Mouse (Mus musculus) kidney, embryonic 15.5 days (tissue): ENCODE data around the gene Comtd1. TPM values are rescaled to one million over a fixed set of nuclear protein-coding genes. Genes with fewer than 3 reads are reported as not detected.
A peak's percentile ranks its signal among the peaks of the same experiment; 100 is the strongest.

Source experiments
- ATAC-seq: fragments of 200-750 bp; cut with Nextera tagmentation; replicated peaks from 2 replicates; pipeline ENCODE4 v1.8.0; 2017; ENCODE audit warnings: moderate TSS enrichment; ENCODE audit not compliant: low FRiP score
- H3K27ac ChIP-seq: fragments of 300-500 bp; sonication (generic); 2 replicates; pipeline ENCODE4 v1.5.1; 2015; ENCODE audit warnings: mild to moderate bottlenecking, inconsistent platforms
- H3K27me3 ChIP-seq: fragments of 300-500 bp; sonication (generic); 2 replicates; pipeline ENCODE4 v1.6.1; 2015; ENCODE audit warnings: inconsistent platforms
- H3K36me3 ChIP-seq: fragments of 300-500 bp; sonication (generic); 2 replicates; pipeline ENCODE4 v1.6.1; 2015; ENCODE audit warnings: inconsistent platforms
- H3K4me1 ChIP-seq: fragments of 300-500 bp; sonication (generic); 2 replicates; pipeline ENCODE4 v1.6.1; 2015; ENCODE audit warnings: inconsistent platforms
- H3K4me2 ChIP-seq: fragments of 300-500 bp; sonication (generic); 2 replicates; pipeline ENCODE4 v1.6.1; 2015; ENCODE audit warnings: moderate library complexity, mild to moderate bottlenecking, inconsistent platforms
- H3K4me3 ChIP-seq: fragments of 300-500 bp; sonication (generic); replicated peaks from 2 replicates; pipeline ENCODE4 v1.5.1; 2015; ENCODE audit warnings: mild to moderate bottlenecking, inconsistent platforms
- H3K9ac ChIP-seq: fragments of 300-500 bp; sonication (generic); 2 replicates; pipeline ENCODE4 v1.6.1; 2015; ENCODE audit warnings: mild to moderate bottlenecking, inconsistent platforms
- H3K9me3 ChIP-seq: fragments of 300-500 bp; sonication (generic); replicated peaks from 2 replicates; pipeline ENCODE4 v1.6.1; 2016; ENCODE audit warnings: inconsistent platforms
- WGBS: fragments of 180-500 bp; shearing (Covaris S2); methylation state at CpG from one replicate; pipeline ENCODE4 v1.1.7; 2015; ENCODE audit warnings: mixed read lengths; 5-methylcytosine and 5-hydroxymethylcytosine counted together
- polyA plus RNA-seq: library from polyadenylated mRNA; unstranded; fragments of >200 nt; fragmentation: Nextera tagmentation; extraction: Ambion mirVana; gene quantifications from 2 replicates; pipeline ENCODE4 v1.2.1, GENCODE M21; 2015

Comtd1 gene
- polyA plus RNA-seq, 1 experiment from 2014 or later, result 26.2 TPM

GRCm38 (mm10) chr14:21825786-21826491 is 22.8 kb downstream of the Comtd1 start:
- no peak for ATAC-seq
- WGBS, result 69% methylated on average over 9 of the region's 9 CpGs
- peaks cover 49% of the 10 kb centered on the region for H3K4me1 ChIP-seq
- H3K36me3 ChIP-seq, result no peaks in the 10 kb centered on the region
- H3K9ac ChIP-seq, result no peak overlapping the region
- H3K27ac ChIP-seq, result 0 out of 2 replicates have a peak overlapping the region, but pooled peaks have one; percentile 20
- H3K4me3 ChIP-seq, result no peak overlapping the region
- H3K9me3 ChIP-seq, result no peaks in the 10 kb centered on the region
- no peak overlapping the region for H3K4me2 ChIP-seq
- no peaks in the 10 kb centered on the region for H3K27me3 ChIP-seq

- Histone ChIP-seq H3K4me1 (peaks cover 43% of the 10 kb centered on the region), H3K27ac (peak within 1 kb of the TSS; percentile 85; the same call in 1 of the 2 replicates), H3K36me3 (no peaks in the 10 kb centered on the region), H3K4me3 (no peak within 1 kb of the TSS), H3K27me3 (no peaks in the 10 kb centered on the region), H3K9me3 (no peaks in the 10 kb centered on the region), H3K9ac (no peak within 1 kb of the TSS), H3K4me2 (no peak within 1 kb of the TSS)
- no peak for ATAC-seq
- 85% methylated on average over 2 of the region's 2 CpGs for WGBS
Observed at GRCm38 (mm10) chr14:21824938-21825337, 23.8 kb downstream of the Comtd1 start, which contains the start of gene Vdac2. TSS of gene Vdac2 (plus strand) at chr14:21825238.

- Histone ChIP-seq H3K36me3 (no peaks in the 10 kb centered on the region), H3K9me3 (no peaks in the 10 kb centered on the region), H3K27ac (peak overlapping the region; percentile 85), H3K27me3 (no peaks in the 10 kb centered on the region), H3K4me3 (no peak overlapping the region), H3K4me2 (no peak overlapping the region), H3K4me1 (peaks cover 43% of the 10 kb centered on the region), H3K9ac (no peak overlapping the region)
- no peak for ATAC-seq
- 71% methylated on average over 7 of the region's 7 CpGs for WGBS
Observed at GRCm38 (mm10) chr14:21823897-21824296, 24.9 kb downstream of the Comtd1 start.

- H3K4me2 ChIP-seq, result no peak overlapping the region
Observed at GRCm38 (mm10) chr14:21822795-21823374, 25.9 kb downstream of the Comtd1 start.

GRCm38 (mm10) chr14:21822307-21822706 is 26.5 kb downstream of the Comtd1 start:
- no peaks in the 10 kb centered on the region for H3K36me3 ChIP-seq
- peak overlapping the region; percentile 85 for H3K27ac ChIP-seq
- H3K9me3 ChIP-seq, result no peaks in the 10 kb centered on the region
- peak; percentile 1; the same call in 1 of the 2 replicates for ATAC-seq
- no peaks in the 10 kb centered on the region for H3K27me3 ChIP-seq
- 62% methylated on average over 7 of the region's 7 CpGs for WGBS
- no peak overlapping the region for H3K4me2 ChIP-seq
- H3K4me1 ChIP-seq, result peaks cover 43% of the 10 kb centered on the region
- no peak overlapping the region for H3K9ac ChIP-seq
- H3K4me3 ChIP-seq, result no peak overlapping the region

More at GRCm38 (mm10) chr14:21822795-21823374, 25.9 kb downstream of the Comtd1 start:
- Histone ChIP-seq H3K4me1 (peaks cover 43% of the 10 kb centered on the region), H3K9me3 (no peaks in the 10 kb centered on the region), H3K9ac (no peak overlapping the region), H3K36me3 (no peaks in the 10 kb centered on the region), H3K27me3 (no peaks in the 10 kb centered on the region), H3K27ac (peak overlapping the region; percentile 85), H3K4me3 (no peak overlapping the region)
- peak; percentile 76 for ATAC-seq
- 14% methylated on average over 7 of the region's 7 CpGs for WGBS

GRCm38 (mm10) chr14:21820880-21821505 is 27.8 kb downstream of the Comtd1 start:
- H3K9ac ChIP-seq, result no peak overlapping the region
- 93% methylated on average over 4 of the region's 4 CpGs for WGBS
- peaks cover 37% of the 10 kb centered on the region for H3K4me1 ChIP-seq
- H3K4me2 ChIP-seq, result no peak overlapping the region
- no peak overlapping the region for H3K27ac ChIP-seq
- no peaks in the 10 kb centered on the region for H3K36me3 ChIP-seq
- no peaks in the 10 kb centered on the region for H3K27me3 ChIP-seq
- 0 out of 2 replicates have a peak, but pooled peaks have one; percentile 13 for ATAC-seq
- H3K4me3 ChIP-seq, result no peak overlapping the region
- no peaks in the 10 kb centered on the region for H3K9me3 ChIP-seq

GRCm38 (mm10) chr14:21817453-21817852 is 31.3 kb downstream of the Comtd1 start:
- Histone ChIP-seq H3K9ac (no peak overlapping the region), H3K9me3 (no peaks in the 10 kb centered on the region), H3K36me3 (no peaks in the 10 kb centered on the region), H3K27me3 (no peaks in the 10 kb centered on the region), H3K4me1 (peaks cover 14% of the 10 kb centered on the region), H3K4me2 (no peak overlapping the region), H3K4me3 (no peak overlapping the region), H3K27ac (peak overlapping the region; percentile 24; the same call in 1 of the 2 replicates)
- whole genome bisulfite sequencing, result 53% methylated on average over 4 of the region's 4 CpGs
- no peak for ATAC-seq

GRCm38 (mm10) chr14:21816255-21816654 is 32.5 kb downstream of the Comtd1 start:
- ATAC-seq, result no peak
- peaks cover 10% of the 10 kb centered on the region for H3K4me1 ChIP-seq
- no peak overlapping the region for H3K27ac ChIP-seq
- no peaks in the 10 kb centered on the region for H3K27me3 ChIP-seq
- WGBS, result 53% methylated on average over 3 of the region's 3 CpGs
- H3K4me3 ChIP-seq, result no peak overlapping the region
- no peaks in the 10 kb centered on the region for H3K36me3 ChIP-seq
- no peak overlapping the region for H3K9ac ChIP-seq
- H3K4me2 ChIP-seq, result no peak overlapping the region
- no peaks in the 10 kb centered on the region for H3K9me3 ChIP-seq

- 96% methylated on average over 4 of the region's 4 CpGs for WGBS
- peaks cover 10% of the 10 kb centered on the region for H3K4me1 ChIP-seq
- no peak for ATAC-seq
- no peaks in the 10 kb centered on the region for H3K36me3 ChIP-seq
- H3K4me2 ChIP-seq, result no peak overlapping the region
- no peaks in the 10 kb centered on the region for H3K27me3 ChIP-seq
- H3K27ac ChIP-seq, result no peak overlapping the region
- no peaks in the 10 kb centered on the region for H3K9me3 ChIP-seq
- H3K4me3 ChIP-seq, result no peak overlapping the region
- H3K9ac ChIP-seq, result no peak overlapping the region
Observed at GRCm38 (mm10) chr14:21814606-21815005, 34.2 kb downstream of the Comtd1 start.

GRCm38 (mm10) chr14:21813847-21814246 is 34.9 kb downstream of the Comtd1 start:
- ATAC-seq, result no peak
- H3K27ac ChIP-seq, result no peak overlapping the region
- H3K4me1 ChIP-seq, result peaks cover 10% of the 10 kb centered on the region
- no peaks in the 10 kb centered on the region for H3K36me3 ChIP-seq
- no peak overlapping the region for H3K9ac ChIP-seq
- H3K4me3 ChIP-seq, result no peak overlapping the region
- no peaks in the 10 kb centered on the region for H3K9me3 ChIP-seq
- WGBS, result 75% methylated on average over 3 of the region's 3 CpGs
- no peak overlapping the region for H3K4me2 ChIP-seq
- H3K27me3 ChIP-seq, result no peaks in the 10 kb centered on the region

- 81% methylated on average over 4 of the region's 4 CpGs for WGBS
- Histone ChIP-seq H3K36me3 (no peaks in the 10 kb centered on the region), H3K4me3 (no peak overlapping the region)
Observed at GRCm38 (mm10) chr14:21813216-21813615, 35.6 kb downstream of the Comtd1 start.

GRCm38 (mm10) chr14:21812590-21813162 is 36.1 kb downstream of the Comtd1 start:
- ATAC-seq, result no peak
- Histone ChIP-seq H3K4me1 (peaks cover 10% of the 10 kb centered on the region), H3K9ac (no peak overlapping the region), H3K27ac (no peak overlapping the region), H3K4me3 (no peak overlapping the region), H3K36me3 (no peaks in the 10 kb centered on the region), H3K4me2 (no peak overlapping the region), H3K27me3 (no peaks in the 10 kb centered on the region), H3K9me3 (no peaks in the 10 kb centered on the region)
- 21% methylated on average over 14 of the region's 14 CpGs for WGBS

More at GRCm38 (mm10) chr14:21813216-21813615, 35.6 kb downstream of the Comtd1 start:
- peaks cover 10% of the 10 kb centered on the region for H3K4me1 ChIP-seq
- H3K9me3 ChIP-seq, result no peaks in the 10 kb centered on the region
- no peak for ATAC-seq
- H3K27ac ChIP-seq, result no peak overlapping the region
- H3K9ac ChIP-seq, result no peak overlapping the region
- H3K27me3 ChIP-seq, result no peaks in the 10 kb centered on the region
- H3K4me2 ChIP-seq, result no peak overlapping the region
